Mouse (Mus musculus): ENCODE results near the gene Nckap1l. TPM values are rescaled to one million over a fixed set of nuclear protein-coding genes. Genes with fewer than 3 reads are reported as not detected.

The Nckap1l gene
- polyA plus RNA-seq, 1 experiment from 2014 or later = 1.7 TPM

- Histone ChIP-seq H3K9ac (replicated peaks; ENCODE audit: low read depth, low read length) (no peak overlapping the region), H3K4me3 (replicated peaks; ENCODE audit: low read length) (no peak overlapping the region), H3K36me3 (ENCODE audit: control insufficient read depth, insufficient read depth) (no peaks in the 10 kb centered on the region), H3K4me1 (replicated peaks; ENCODE audit: control insufficient read depth, insufficient read depth, low read length) (no peaks in the 10 kb centered on the region), H3K4me2 (ENCODE audit: low read length) (no peak overlapping the region), H3K27ac (ENCODE audit: low read length) (no peak overlapping the region), H3K9me3 (ENCODE audit: control insufficient read depth, low read length) (no peaks in the 10 kb centered on the region), H3K27me3 (replicated peaks; ENCODE audit: control insufficient read depth, insufficient read depth, low read length) (no peaks in the 10 kb centered on the region)
- no peak for ATAC-seq
- WGBS = 78% methylated on average over 3 of the region's 3 CpGs
These were observed 94.4 kb downstream of the Nckap1l start for GRCm38 (mm10) chr15:103547983-103548382.

Other genes with a start within 250 kb of the Nckap1l start
- 132 and 139 TPM in 2 replicates for gene Cbx5, start 214.0 kb upstream of the Nckap1l start, polyA plus RNA-seq (2015; fragmentation: Nextera tagmentation; extraction: Ambion mirVana)
- 935 and 1,030 TPM in 2 replicates for gene Hnrnpa1, start 213.4 kb upstream of the Nckap1l start, polyA plus RNA-seq (2015; fragmentation: Nextera tagmentation; extraction: Ambion mirVana)
- gene Nfe2, start 195.4 kb upstream of the Nckap1l start, polyA plus RNA-seq (2015; fragmentation: Nextera tagmentation; extraction: Ambion mirVana) = 0.30 and 0.39 TPM in 2 replicates
- gene Copz1, start 181.1 kb upstream of the Nckap1l start, polyA plus RNA-seq (2015; fragmentation: Nextera tagmentation; extraction: Ambion mirVana) = 221 TPM in 2 replicates
- gene Gpr84, start 143.2 kb upstream of the Nckap1l start, polyA plus RNA-seq (2015; fragmentation: Nextera tagmentation; extraction: Ambion mirVana) = 0.24 and 0.73 TPM in 2 replicates
- gene Zfp385a, start 113.7 kb upstream of the Nckap1l start, polyA plus RNA-seq (2015; fragmentation: Nextera tagmentation; extraction: Ambion mirVana) = 12.2 and 13.1 TPM in 2 replicates
- gene Itga5, start 87.0 kb upstream of the Nckap1l start, polyA plus RNA-seq (2015; fragmentation: Nextera tagmentation; extraction: Ambion mirVana) = 6.7 and 7.9 TPM in 2 replicates
- gene Gtsf1, start 23.3 kb upstream of the Nckap1l start, polyA plus RNA-seq (2015; fragmentation: Nextera tagmentation; extraction: Ambion mirVana) = not detected in 2 replicates
- gene Gtsf2, start 5.3 kb upstream of the Nckap1l start, polyA plus RNA-seq (2015; fragmentation: Nextera tagmentation; extraction: Ambion mirVana) = not detected in 2 replicates
- 71.0 and 77.1 TPM in 2 replicates for gene Pde1b, start 49.2 kb downstream of the Nckap1l start, polyA plus RNA-seq (2015; fragmentation: Nextera tagmentation; extraction: Ambion mirVana)
- 89.0 and 108 TPM in 2 replicates for gene Ppp1r1a, start 84.2 kb downstream of the Nckap1l start, polyA plus RNA-seq (2015; fragmentation: Nextera tagmentation; extraction: Ambion mirVana)
- gene Glycam1, start 111.3 kb downstream of the Nckap1l start, polyA plus RNA-seq (2015; fragmentation: Nextera tagmentation; extraction: Ambion mirVana) = not detected in 2 replicates

All from forebrain, embryonic 16.5 days (tissue).